Mouse (Mus musculus): ENCODE measurements around the gene Cxcl3.

The Cxcl3 gene

GRCm38 (mm10) chr5:90785659-90786588, at the start of gene Cxcl3:
Cxcl3 (plus strand) TSS chr5:90786103.
- DNase-seq, result peak; percentile 33

GRCm38 (mm10) chr5:90742029-90742428, 43.9 kb upstream of the Cxcl3 start:
- DNase-seq, result no peak

GRCm38 (mm10) chr5:90753934-90754333, 32.0 kb upstream of the Cxcl3 start:
- DNase-seq, result no peak

GRCm38 (mm10) chr5:90758020-90758605, 27.8 kb upstream of the Cxcl3 start:
- DNase-seq, result no peak

DNA sequence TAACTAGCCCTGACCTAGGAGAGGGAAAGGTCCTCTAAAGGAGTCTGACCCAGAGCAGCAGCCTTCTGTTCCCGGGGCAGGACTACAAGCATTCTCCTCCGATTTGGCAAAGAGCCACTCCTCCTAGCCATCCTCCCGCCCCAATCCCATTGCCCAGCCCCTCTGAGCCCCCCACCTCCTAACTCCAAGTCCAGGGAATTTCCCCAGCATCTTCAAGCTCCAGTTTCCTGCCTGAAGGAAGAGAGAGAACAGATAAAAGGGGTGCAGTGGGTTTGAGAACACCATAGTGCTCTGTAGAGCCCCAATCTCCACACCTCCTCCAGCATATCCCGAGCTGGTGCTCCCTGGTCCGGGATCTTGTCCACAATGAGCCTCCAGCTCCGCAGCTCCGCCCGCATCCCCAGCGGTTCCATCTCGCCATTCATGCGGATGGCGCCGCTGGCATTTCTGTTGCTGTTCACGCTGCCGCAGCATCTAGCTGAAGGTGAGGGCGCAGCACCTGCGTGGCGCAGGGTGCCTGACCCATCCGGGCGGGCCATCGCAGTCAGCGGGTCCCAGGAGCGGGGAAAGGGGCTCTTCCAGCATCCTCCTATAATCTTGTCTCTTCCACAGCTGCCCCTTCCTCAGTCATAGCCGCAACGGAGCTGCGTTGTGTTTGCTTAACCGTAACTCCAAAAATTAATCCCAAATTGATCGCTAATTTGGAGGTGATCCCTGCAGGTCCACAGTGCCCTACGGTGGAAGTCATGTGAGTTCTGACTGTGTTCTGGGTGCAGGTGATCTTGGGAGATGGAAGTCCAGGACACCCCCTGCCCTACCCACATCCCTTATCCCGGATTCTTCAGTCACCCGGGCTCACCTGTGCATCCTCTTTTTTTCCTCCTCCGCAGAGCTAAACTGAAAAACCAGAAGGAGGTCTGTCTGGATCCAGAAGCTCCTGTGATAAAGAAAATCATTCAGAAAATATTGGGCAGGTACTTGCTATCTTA, 26.5 kb upstream of the Cxcl3 start, which contains the start of gene Cxcl5:
Cxcl5 (plus strand) TSS at position 284 of the 989 bp plus-strand sequence.
- DNase-seq, result no peak

GRCm38 (mm10) chr5:90760303-90760702, 25.6 kb upstream of the Cxcl3 start:
- no peak for DNase-seq

- DNase-seq, result no peak
Observed at GRCm38 (mm10) chr5:90760844-90761243, 25.1 kb upstream of the Cxcl3 start.

- no peak for DNase-seq
Observed at GRCm38 (mm10) chr5:90761834-90762233, 24.1 kb upstream of the Cxcl3 start.

DNA sequence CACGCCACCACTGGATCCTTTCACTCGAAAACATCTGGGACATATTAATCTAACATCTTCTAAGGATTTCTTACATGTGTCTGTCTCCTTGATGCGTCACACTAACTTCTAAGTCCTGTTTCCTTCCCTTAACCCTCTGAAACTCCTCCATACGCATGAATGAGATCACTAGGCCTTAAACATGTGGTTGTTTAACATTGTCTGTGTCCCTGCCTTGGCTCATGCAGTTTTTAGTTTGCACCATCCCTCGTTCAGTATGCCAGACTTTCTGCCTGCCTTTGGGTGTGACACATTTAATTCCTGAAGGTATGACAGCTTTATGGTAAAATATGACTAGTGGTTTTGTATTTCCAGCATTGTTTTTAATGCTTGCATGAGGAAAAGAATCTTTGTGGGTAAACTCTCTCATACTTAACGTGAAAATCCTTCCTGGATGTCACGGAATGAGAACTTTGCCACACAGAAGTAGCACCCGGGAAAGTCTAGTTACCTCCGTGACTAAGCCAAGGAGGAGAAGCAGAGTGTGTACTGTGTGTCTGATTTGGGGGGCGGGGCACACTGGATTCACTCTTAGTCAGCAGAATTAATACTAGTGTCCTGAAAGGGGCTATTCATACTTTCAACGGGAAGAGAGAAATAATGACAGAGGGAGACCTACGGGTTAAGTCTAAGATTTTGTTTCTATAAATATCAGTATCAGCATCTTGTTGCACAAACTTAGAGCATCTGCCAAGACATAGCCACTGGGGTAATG, 21.8 kb upstream of the Cxcl3 start:
- no peak for DNase-seq

DNA sequence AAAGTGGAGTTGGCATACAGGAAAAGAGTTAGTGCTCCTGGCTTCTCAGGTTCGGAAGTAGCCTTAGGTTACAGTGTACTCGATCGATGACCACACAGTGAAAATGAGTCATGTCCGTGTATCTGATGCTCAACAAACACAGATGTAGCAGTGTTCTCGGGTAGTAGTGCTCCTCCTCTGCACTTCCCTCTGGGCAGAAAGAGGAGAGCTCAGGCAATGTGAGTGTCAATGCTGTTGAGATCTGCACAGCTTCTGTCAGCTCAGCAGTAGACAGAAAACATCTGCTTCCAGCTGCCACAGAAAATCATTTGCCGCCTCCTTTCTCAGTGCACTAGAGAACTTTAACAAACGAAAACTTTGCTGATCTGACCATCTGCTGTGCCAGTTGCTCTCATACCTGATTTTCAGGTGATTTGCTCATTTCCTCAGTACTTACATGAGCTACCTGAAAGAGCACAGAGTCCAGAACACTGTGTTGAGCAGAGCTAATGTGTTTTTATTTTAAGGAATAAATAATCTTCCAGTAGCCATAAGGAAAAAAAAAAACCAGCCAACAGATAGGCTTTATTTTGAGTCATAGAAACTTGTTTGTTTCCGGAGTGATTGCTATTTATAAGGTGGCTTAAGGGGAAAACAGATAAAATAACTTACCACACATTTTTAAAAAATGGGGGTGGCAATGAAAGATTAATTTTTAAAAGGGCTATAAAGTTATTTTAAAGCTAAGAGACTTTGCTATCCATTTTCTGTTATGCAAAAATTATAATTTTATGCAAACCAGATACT, 19.9 kb upstream of the Cxcl3 start:
- no peak for DNase-seq

GRCm38 (mm10) chr5:90768218-90768617, 17.7 kb upstream of the Cxcl3 start, which contains the start of gene Ppbp:
Ppbp (plus strand) TSS chr5:90768518.
- no peak for DNase-seq

DNA sequence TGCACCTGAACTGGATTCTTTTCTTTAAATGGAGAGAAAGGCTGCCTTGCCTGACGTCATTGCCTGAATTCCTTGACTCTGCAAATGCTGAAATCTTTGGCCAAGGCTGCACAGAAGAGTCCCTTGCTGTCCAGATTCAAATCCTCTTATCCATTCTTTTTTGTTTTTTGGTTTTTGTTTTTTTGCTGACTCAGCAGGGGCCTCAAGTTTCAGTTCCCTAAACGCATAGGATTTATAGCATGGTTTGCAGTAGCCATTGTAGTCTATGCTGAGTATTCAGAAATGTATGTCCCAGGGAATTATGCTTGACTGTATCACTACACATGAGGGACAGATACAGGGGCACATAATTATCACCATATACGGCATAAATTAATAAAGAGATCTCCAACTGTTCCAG, 14.5 kb upstream of the Cxcl3 start:
- no peak for DNase-seq

DNA sequence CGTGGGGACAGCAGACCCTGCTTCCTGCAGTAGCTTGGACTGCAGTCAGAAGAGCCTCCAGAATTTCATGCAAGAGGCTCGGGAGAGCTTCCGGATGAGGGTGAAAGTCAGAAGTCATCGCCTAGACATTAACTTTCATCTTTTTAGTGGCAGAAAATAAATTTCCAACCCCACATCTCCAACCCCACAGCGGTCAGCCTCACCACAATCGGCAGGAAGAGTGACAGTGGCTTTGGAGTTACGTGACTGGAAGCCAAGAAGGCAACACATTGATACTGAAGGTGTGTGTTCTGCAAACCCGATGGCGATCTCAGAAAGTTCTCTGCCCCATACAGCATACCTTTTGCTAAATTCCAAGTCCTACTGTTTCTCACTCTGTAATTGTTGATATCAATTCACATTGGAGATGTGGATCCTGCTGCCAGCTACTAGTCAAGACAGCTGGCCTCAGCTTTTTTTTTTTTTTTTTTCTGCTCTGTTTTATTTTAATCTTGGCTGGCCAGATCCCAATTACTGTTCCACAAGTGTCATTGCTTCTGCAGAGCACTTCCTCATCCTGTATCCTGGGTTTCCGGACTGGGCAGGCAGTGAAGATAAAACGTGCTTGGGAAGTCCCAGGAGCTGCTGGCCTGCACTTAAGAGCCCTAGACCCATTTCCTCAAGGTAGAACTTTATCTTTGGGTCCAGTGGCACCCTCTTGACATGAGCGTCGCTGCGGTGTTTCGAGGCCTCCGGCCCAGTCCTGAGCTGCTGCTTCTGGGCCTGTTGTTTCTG, 13.8 kb upstream of the Cxcl3 start, which contains the start of gene Pf4:
Pf4 (plus strand) TSS at position 556 of the 774 bp plus-strand sequence.
- DNase-seq, result no peak

DNA sequence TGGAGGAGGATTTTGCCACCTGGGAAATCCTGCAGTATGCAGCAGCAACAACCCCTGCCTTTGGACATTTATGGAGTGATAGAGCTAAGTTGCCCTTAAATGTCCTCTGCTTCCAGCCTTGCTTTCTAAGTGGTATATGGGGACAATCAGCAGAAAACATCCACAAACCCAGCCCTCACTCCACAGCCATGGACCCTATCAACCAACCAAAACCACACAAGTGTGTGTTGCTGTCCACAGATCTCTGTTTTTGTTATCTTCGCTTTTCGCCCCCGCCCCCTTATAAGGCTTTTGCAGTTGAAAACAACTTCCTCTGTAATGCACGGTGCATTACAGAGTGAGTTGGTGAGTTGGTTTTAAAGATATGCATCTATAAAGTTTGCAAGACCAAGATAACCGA, 10.3 kb upstream of the Cxcl3 start:
- DNase-seq, result peak; percentile 32

DNA sequence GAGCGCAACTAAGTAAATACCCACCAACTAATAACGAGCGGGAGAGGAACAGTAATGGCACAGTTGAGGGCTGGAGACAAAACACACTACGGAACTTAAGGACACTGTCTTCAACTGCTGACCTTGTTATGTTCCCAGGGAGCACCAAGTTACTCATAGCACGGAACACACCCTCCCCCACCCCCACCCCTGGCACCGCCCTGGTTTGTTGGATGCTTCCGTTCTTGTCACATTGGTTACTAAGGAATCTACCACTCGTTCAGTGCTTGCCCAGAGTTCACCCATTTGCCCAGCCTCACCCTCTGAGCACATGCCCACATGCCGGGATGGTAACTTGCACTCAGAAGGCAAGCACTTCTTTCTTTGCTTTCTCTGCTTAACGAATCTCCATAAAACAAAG, 8.3 kb upstream of the Cxcl3 start:
- DNase-seq, result no peak

GRCm38 (mm10) chr5:90778856-90779255, 7.0 kb upstream of the Cxcl3 start:
- no peak for DNase-seq

DNA sequence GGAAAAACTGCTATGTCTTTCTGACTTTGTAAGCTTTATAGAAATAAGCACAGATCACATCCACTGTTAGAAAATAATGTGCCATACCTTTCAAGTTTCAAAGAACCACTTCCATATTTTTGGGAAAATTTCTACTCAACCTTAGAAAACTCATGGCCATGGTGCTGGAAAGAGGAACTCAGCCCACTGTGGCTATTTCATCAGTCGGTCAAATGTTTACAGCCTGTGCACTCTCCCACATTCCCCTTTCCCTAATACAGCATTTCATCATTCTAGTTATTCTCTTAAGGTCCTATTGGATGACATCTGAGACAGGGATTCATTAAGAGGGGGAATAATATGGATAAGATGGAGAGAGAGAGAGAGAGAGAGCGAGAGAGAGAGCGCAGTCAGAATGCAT, 2.2 kb upstream of the Cxcl3 start:
- DNase-seq, result no peak

- no peak for DNase-seq
Observed at GRCm38 (mm10) chr5:90788114-90788513, 2.2 kb downstream of the Cxcl3 start.

GRCm38 (mm10) chr5:90789306-90790073, 3.6 kb downstream of the Cxcl3 start:
- DNase-seq, result no peak

Data from liver (tissue).